ENCODE assay signal across 1 mouse cellular context in genomic region chr9:106280386-106280785, GRCm38 (mm10).
A peak's percentile ranks its signal among the peaks of the same experiment; 100 is the strongest.
TF ChIP-seq lines count a peak whose summit lies in the region.

No protein-coding gene starts in this region.

TF ChIP-seq in CH12.LX, 34 proteins besides CTCF, POLR2A, EP300 and RAD21 (continued from another document):
- 0 out of 2 replicates have a peak, but pooled peaks have one; percentile 17 for TF ChIP-seq BHLHE40 (IDR thresholded peaks at IDR 0.05; ENCODE audit: low read depth, low read length)
- peak; percentile 64; the same call in 1 of the 2 replicates for TF ChIP-seq MXI1 (IDR thresholded peaks at IDR 0.05; ENCODE audit: low read depth, low read length)
- peak; percentile 73; the same call in 1 of the 2 replicates for TF ChIP-seq SIN3A (IDR thresholded peaks at IDR 0.05; ENCODE audit: low read length)
- TF ChIP-seq SMC3 (IDR thresholded peaks at IDR 0.05; ENCODE audit: low read depth, low read length) = peak; percentile 92
- peak; percentile 39; the same call in 1 of the 2 replicates for TF ChIP-seq TCF12 (IDR thresholded peaks at IDR 0.05; ENCODE audit: low read depth, low read length)
- peak; percentile 60; the same call in 1 of the 2 replicates for TF ChIP-seq IRF4 (IDR thresholded peaks at IDR 0.05; ENCODE audit: low read depth, low read length)
- TF ChIP-seq NRF1 (IDR thresholded peaks at IDR 0.05; ENCODE audit: low read depth, low read length) = peak; percentile 47; the same call in 1 of the 2 replicates
- no peak for TF ChIP-seq ZKSCAN1 (IDR thresholded peaks at IDR 0.05; ENCODE audit: borderline replicate concordance, low read depth, low read length)
TF ChIP-seq in CH12.LX: peak in this region for 11.
